Mouse (Mus musculus): ENCODE data around the gene Selenon.
A peak's percentile ranks its signal among the peaks of the same experiment; 100 is the strongest.
"Not testable (repeated sequence)": the region's sequence is repeated elsewhere in the genome, so short reads cannot be mapped to it uniquely, and the experiment has no call there.

Gene Selenon

GRCm38 (mm10) chr4:134510845-134511411 is 41.0 kb downstream of the Selenon start, which contains the start of gene Aunip:
Gene Aunip (plus strand): TSS chr4:134510999.
- peak in 1 of 2 experiments; percentile 79 for DNase-seq (ENCODE audit: low spot score in 2 of 2)

GRCm38 (mm10) chr4:134510396-134510795 is 41.6 kb downstream of the Selenon start:
- no peak for DNase-seq (ENCODE audit: low spot score in 2 of 2)

- DNase-seq (ENCODE audit: low spot score in 2 of 2), result no peak
Observed at GRCm38 (mm10) chr4:134506713-134507112, 45.3 kb downstream of the Selenon start.

- no peak for DNase-seq (ENCODE audit: low spot score in 2 of 2)
Observed at GRCm38 (mm10) chr4:134505966-134506594, 45.9 kb downstream of the Selenon start.

GRCm38 (mm10) chr4:134505303-134505789 is 46.6 kb downstream of the Selenon start:
- no peak for DNase-seq (ENCODE audit: low spot score in 2 of 2)

- DNase-seq (ENCODE audit: low spot score in 2 of 2), result no peak
Observed at GRCm38 (mm10) chr4:134503686-134504357, 48.1 kb downstream of the Selenon start.

- DNase-seq (ENCODE audit: low spot score in 2 of 2), result no peak
Observed at GRCm38 (mm10) chr4:134501095-134501494, 50.9 kb downstream of the Selenon start.

GRCm38 (mm10) chr4:134498983-134499382 is 53.0 kb downstream of the Selenon start:
- not testable (repeated sequence) for DNase-seq (ENCODE audit: low spot score in 2 of 2)

- peak in 1 of 2 experiments; percentile 51 for DNase-seq (ENCODE audit: low spot score in 2 of 2)
Observed at GRCm38 (mm10) chr4:134497986-134498731, 53.8 kb downstream of the Selenon start.

- no peak for DNase-seq (ENCODE audit: low spot score in 2 of 2)
Observed at GRCm38 (mm10) chr4:134497223-134497622, 54.7 kb downstream of the Selenon start.

GRCm38 (mm10) chr4:134496595-134497210 is 55.3 kb downstream of the Selenon start, which contains the start of gene Paqr7:
Gene Paqr7 (plus strand): TSS chr4:134496697.
- DNase-seq (ENCODE audit: low spot score in 2 of 2), result peak in 1 of 2 experiments; percentile 82

- no peak for DNase-seq (ENCODE audit: low spot score in 2 of 2)
Observed at GRCm38 (mm10) chr4:134495546-134495923, 56.4 kb downstream of the Selenon start.

- no peak for DNase-seq (ENCODE audit: low spot score in 2 of 2)
Observed at GRCm38 (mm10) chr4:134494780-134495545, 57.0 kb downstream of the Selenon start.

GRCm38 (mm10) chr4:134494161-134494560 is 57.8 kb downstream of the Selenon start:
- DNase-seq (ENCODE audit: low spot score in 2 of 2), result not testable (repeated sequence)

GRCm38 (mm10) chr4:134491716-134492115 is 60.2 kb downstream of the Selenon start:
- no peak for DNase-seq (ENCODE audit: low spot score in 2 of 2)

- no peak for DNase-seq (ENCODE audit: low spot score in 2 of 2)
Observed at GRCm38 (mm10) chr4:134489986-134490665, 61.8 kb downstream of the Selenon start.

GRCm38 (mm10) chr4:134488211-134488610 is 63.8 kb downstream of the Selenon start:
- DNase-seq (ENCODE audit: low spot score in 2 of 2), result no peak
